8 mouse cellular contexts compared by ENCODE assay signal in the genomic region with DNA sequence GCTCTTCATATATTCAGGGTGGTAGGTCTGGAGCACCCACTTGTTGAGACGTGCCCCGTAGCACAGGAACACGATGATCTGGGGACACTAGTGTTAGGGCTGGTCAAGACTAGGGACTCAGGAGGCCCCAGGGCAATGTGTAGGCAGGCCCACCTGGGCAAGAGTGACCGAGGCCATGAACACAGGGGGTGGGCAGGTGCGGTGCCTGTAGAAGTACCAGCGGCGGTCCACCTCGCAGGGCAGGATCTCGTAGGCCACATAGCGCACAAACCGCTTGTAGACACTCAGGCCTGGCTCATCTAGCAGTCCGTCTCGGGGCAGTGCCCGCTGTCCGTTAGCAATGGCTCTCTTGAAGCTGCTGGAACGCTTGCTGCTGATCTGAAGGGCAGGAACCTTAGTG. TPM values are rescaled to one million over a fixed set of nuclear protein-coding genes. Genes with fewer than 3 reads are reported as not detected.
DNase-seq lines count a peak whose midpoint lies in the region; ATAC-seq and TF ChIP-seq lines count a peak whose summit lies in the region.

No protein-coding gene starts in this region.

- H3K27ac ChIP-seq in left cerebral cortex, adult 2 months, result peak overlapping the region; percentile 96
- peak overlapping the region; percentile 93 for H3K27ac ChIP-seq in hindbrain, embryonic 16.5 days (ENCODE audit: low read depth, low read length)
- no peak overlapping the region for H3K27ac ChIP-seq in neural tube, embryonic 13.5 days (replicated peaks)

- peaks cover 60% of the 10 kb centered on the region for H3K4me1 ChIP-seq in hindbrain, embryonic 16.5 days (ENCODE audit: control insufficient read depth, insufficient read depth, low read depth, low read length)
- peaks cover 71% of the 10 kb centered on the region for H3K4me1 ChIP-seq in neural tube, embryonic 13.5 days (replicated peaks)

- peak overlapping the region; percentile 85 for H3K4me2 ChIP-seq in hindbrain, embryonic 16.5 days (ENCODE audit: low read length)
- peak overlapping the region; percentile 98 for H3K4me2 ChIP-seq in neural tube, embryonic 13.5 days

- DNase-seq in adrenal gland, postnatal 14 days, result peak; percentile 27
- DNase-seq in adrenal gland, postnatal 25 days, result no peak
- DNase-seq in left cerebral cortex, adult 2 months (ENCODE audit: extremely low spot score in 1 of 2, low spot score in 2 of 2), result no peak
- DNase-seq in left cerebral cortex, adult 8-10 months (ENCODE audit: low spot score in 2 of 2), result no peak
- no peak for DNase-seq in urinary bladder, postnatal 14 days (ENCODE audit: low spot score)
- no peak for DNase-seq in urinary bladder, adult 18-20 months (ENCODE audit: low spot score in 2 of 2)

- no peaks in the 10 kb centered on the region for H3K9me3 ChIP-seq in hindbrain, embryonic 16.5 days (ENCODE audit: control insufficient read depth, low read length)
- no peaks in the 10 kb centered on the region for H3K9me3 ChIP-seq in neural tube, embryonic 13.5 days

- H3K36me3 ChIP-seq in hindbrain, embryonic 16.5 days (ENCODE audit: control insufficient read depth, insufficient read depth, low read length), result peaks cover 29% of the 10 kb centered on the region
- H3K36me3 ChIP-seq in neural tube, embryonic 13.5 days, result peaks cover 47% of the 10 kb centered on the region

- peak overlapping the region; percentile 66 for H3K4me3 ChIP-seq in left cerebral cortex, adult 2 months
- H3K4me3 ChIP-seq in hindbrain, embryonic 16.5 days (ENCODE audit: low read length), result peak overlapping the region; percentile 55; the same call in 1 of the 2 replicates
- H3K4me3 ChIP-seq in neural tube, embryonic 13.5 days, result peak overlapping the region; percentile 48; the same call in 1 of the 2 replicates

- ATAC-seq in hindbrain, embryonic 16.5 days, result no peak
- ATAC-seq in neural tube, embryonic 13.5 days (ENCODE audit: low read depth), result no peak

- TF ChIP-seq CTCF in left cerebral cortex, adult 2 months (IDR thresholded peaks at IDR 0.05), result no peak

- 92% methylated on average over 16 of the region's 16 CpGs for WGBS in hindbrain, embryonic 16.5 days
- 94% methylated on average over 16 of the region's 16 CpGs for WGBS in neural tube, embryonic 13.5 days

- no peaks in the 10 kb centered on the region for H3K27me3 ChIP-seq in hindbrain, embryonic 16.5 days (replicated peaks; ENCODE audit: control insufficient read depth, insufficient read depth, low read length)
- no peaks in the 10 kb centered on the region for H3K27me3 ChIP-seq in neural tube, embryonic 13.5 days

- intact Hi-C loops in left cerebral cortex, adult 2 months (cut with DNase I), result no loop called here

- H3K9ac ChIP-seq in hindbrain, embryonic 16.5 days (ENCODE audit: low read depth, low read length), result no peak overlapping the region; the same call in 1 of the 2 replicates
- H3K9ac ChIP-seq in neural tube, embryonic 13.5 days, result peak overlapping the region; percentile 87

RNA-seq across cellular contexts. Expression of gene Rhbdl1, which starts 1.3 kb away (rescaled TPM):
- 12.9 and 14.9 TPM in 2 replicates for total RNA-seq in adrenal gland, postnatal 14 days (2021)
- total RNA-seq in adrenal gland, postnatal 25 days (2021), result 15.4 and 20.2 TPM in 2 replicates
- total RNA-seq in left cerebral cortex, adult 2 months (2021), result 10 to 100 TPM; 36.3 to 39.6 TPM
- total RNA-seq in left cerebral cortex, adult 8-10 months (2022), result 10 to 100 TPM; 32.6 to 42.3 (median 37.5) TPM
- polyA plus RNA-seq in hindbrain, embryonic 16.5 days (2015; fragmentation: Nextera tagmentation; extraction: Ambion mirVana), result 61.6 and 73.4 TPM in 2 replicates
- polyA plus RNA-seq in neural tube, embryonic 13.5 days (2015; fragmentation: Nextera tagmentation; extraction: Ambion mirVana), result 18.9 and 21.1 TPM in 2 replicates

RNA-seq across cellular contexts. Expression of gene Stub1, which starts 2.6 kb away (rescaled TPM):
- 149 and 160 TPM in 2 replicates for total RNA-seq in adrenal gland, postnatal 14 days (2021)
- total RNA-seq in adrenal gland, postnatal 25 days (2021), result 182 and 205 TPM in 2 replicates
- 100 to 1,000 TPM; 162 to 171 TPM for total RNA-seq in left cerebral cortex, adult 2 months (2021)
- 100 to 1,000 TPM; 168 to 175 (median 172) TPM for total RNA-seq in left cerebral cortex, adult 8-10 months (2022)
- polyA plus RNA-seq in hindbrain, embryonic 16.5 days (2015; fragmentation: Nextera tagmentation; extraction: Ambion mirVana), result 397 and 428 TPM in 2 replicates
- polyA plus RNA-seq in neural tube, embryonic 13.5 days (2015; fragmentation: Nextera tagmentation; extraction: Ambion mirVana), result 284 and 316 TPM in 2 replicates

RNA-seq across cellular contexts. Expression of gene Gm20683, which starts 5.7 kb away (rescaled TPM):
- total RNA-seq in adrenal gland, postnatal 14 days (2021), result 10.9 and 11.8 TPM in 2 replicates
- 12.8 and 26.6 TPM in 2 replicates for total RNA-seq in adrenal gland, postnatal 25 days (2021)
- total RNA-seq in left cerebral cortex, adult 2 months (2021), result 10 to 100 TPM; 23.0 to 25.1 TPM
- total RNA-seq in left cerebral cortex, adult 8-10 months (2022), result 10 to 100 TPM; 19.4 to 25.5 (median 21.2) TPM
- polyA plus RNA-seq in hindbrain, embryonic 16.5 days (2015; fragmentation: Nextera tagmentation; extraction: Ambion mirVana), result 14.8 and 15.4 TPM in 2 replicates
- polyA plus RNA-seq in neural tube, embryonic 13.5 days (2015; fragmentation: Nextera tagmentation; extraction: Ambion mirVana), result 6.9 and 7.5 TPM in 2 replicates

RNA-seq across cellular contexts. Expression of gene Jmjd8, which starts 7.1 kb away (rescaled TPM):
- total RNA-seq in adrenal gland, postnatal 14 days (2021), result 68.2 and 71.0 TPM in 2 replicates
- 92.9 and 104 TPM in 2 replicates for total RNA-seq in adrenal gland, postnatal 25 days (2021)
- 10 to 100 TPM; 55.1 to 55.6 TPM for total RNA-seq in left cerebral cortex, adult 2 months (2021)
- total RNA-seq in left cerebral cortex, adult 8-10 months (2022), result 10 to 100 TPM; 52.6 to 63.8 (median 56.4) TPM
- 51.0 and 55.4 TPM in 2 replicates for polyA plus RNA-seq in hindbrain, embryonic 16.5 days (2015; fragmentation: Nextera tagmentation; extraction: Ambion mirVana)
- polyA plus RNA-seq in neural tube, embryonic 13.5 days (2015; fragmentation: Nextera tagmentation; extraction: Ambion mirVana), result 55.2 and 60.6 TPM in 2 replicates

RNA-seq across cellular contexts. Expression of gene Rhot2, which starts 8.8 kb away (rescaled TPM):
- total RNA-seq in adrenal gland, postnatal 14 days (2021), result 95.9 and 108 TPM in 2 replicates
- 124 and 130 TPM in 2 replicates for total RNA-seq in adrenal gland, postnatal 25 days (2021)
- 100 to 1,000 TPM; 103 to 105 TPM for total RNA-seq in left cerebral cortex, adult 2 months (2021)
- 10 to 100 TPM; 59.9 to 86.5 (median 78.9) TPM for total RNA-seq in left cerebral cortex, adult 8-10 months (2022)
- polyA plus RNA-seq in hindbrain, embryonic 16.5 days (2015; fragmentation: Nextera tagmentation; extraction: Ambion mirVana), result 16.9 and 20.3 TPM in 2 replicates
- 15.4 and 18.3 TPM in 2 replicates for polyA plus RNA-seq in neural tube, embryonic 13.5 days (2015; fragmentation: Nextera tagmentation; extraction: Ambion mirVana)
